Mouse (Mus musculus) forebrain, postnatal 0 days (tissue): ENCODE data around the gene Rnf26. TPM values are rescaled to one million over a fixed set of nuclear protein-coding genes. Genes with fewer than 3 reads are reported as not detected.

Source experiments
- ATAC-seq: fragments of 200-750 bp; cut with Nextera tagmentation; 2 replicates; pipeline ENCODE4 v1.8.0; 2017; ENCODE audit warnings: mild to moderate bottlenecking, moderate library complexity
- DNase-seq: peaks from one replicate; pipeline ENCODE4 v3.0.0-alpha.2; 2015
- H3K27ac ChIP-seq: fragments of 300-500 bp; sonication (generic); 2 replicates; pipeline ENCODE4 v1.5.1; 2014; ENCODE audit warnings: low read depth, mild to moderate bottlenecking, antibody characterized with exemption, low read length, moderate library complexity, mixed read lengths
- H3K27me3 ChIP-seq: fragments of 300-500 bp; sonication (generic); 2 replicates; pipeline ENCODE4 v1.6.1; 2014; ENCODE audit warnings: mild to moderate bottlenecking, low read length, mixed read lengths; ENCODE audit not compliant: insufficient read depth
- H3K36me3 ChIP-seq: fragments of 300-500 bp; sonication (generic); 2 replicates; pipeline ENCODE4 v1.6.1; 2014; ENCODE audit warnings: mild to moderate bottlenecking, moderate library complexity; ENCODE audit not compliant: insufficient read depth
- H3K4me1 ChIP-seq: fragments of 300-500 bp; sonication (generic); 2 replicates; pipeline ENCODE4 v1.6.1; 2014; ENCODE audit warnings: antibody characterized with exemption; ENCODE audit not compliant: insufficient read depth
- H3K4me2 ChIP-seq: fragments of 300-500 bp; sonication (generic); 2 replicates; pipeline ENCODE4 v1.6.1; 2014; ENCODE audit warnings: low read depth, mild to moderate bottlenecking, moderate library complexity
- H3K4me3 ChIP-seq: fragments of 300-500 bp; sonication (generic); 2 replicates; pipeline ENCODE4 v1.5.1; 2014; ENCODE audit warnings: low read depth, low read length, mixed read lengths
- H3K9ac ChIP-seq: fragments of 300-500 bp; sonication (generic); 2 replicates; pipeline ENCODE4 v1.6.1; 2014; ENCODE audit warnings: mild to moderate bottlenecking
- H3K9me3 ChIP-seq: fragments of 300-500 bp; sonication (generic); 2 replicates; pipeline ENCODE4 v1.6.1; 2016; ENCODE audit warnings: low read length
- CTCF ChIP-seq: sonication (generic); IDR thresholded peaks from 2 replicates; pipeline ENCODE4 v1.5.1; 2016; ENCODE audit warnings: antibody characterized with exemption, control low read depth, low read depth
- WGBS: fragments of 180-500 bp; shearing (Covaris S2); extraction: QIAGEN DNeasy Blood & Tissue Kit; methylation state at CpG from one replicate; pipeline ENCODE4 v1.1.7; 2014; 5-methylcytosine and 5-hydroxymethylcytosine counted together
- polyA plus RNA-seq: library from polyadenylated mRNA; unstranded; fragments of >200 nt; fragmentation: Nextera tagmentation; extraction: Ambion mirVana; gene quantifications from 2 replicates; pipeline ENCODE4 v1.2.1, GENCODE M21; 2015
- total RNA-seq: library from RNA; depleted of rRNA; stranded (reverse); fragments of >200 nt; gene quantifications from 2 replicates; pipeline ENCODE4 v1.2.3, GENCODE M21; 2014

Rnf26 gene
- total and polyA plus RNA-seq, 2 experiments from 2014 or later: 16.0 to 38.8 TPM

GRCm38 (mm10) chr9:44131276-44131590, 17.9 kb upstream of the Rnf26 start:
- no peaks in the 10 kb centered on the region for H3K9me3 ChIP-seq
- H3K4me1 ChIP-seq: peaks cover 8% of the 10 kb centered on the region; the same call in 1 of the 2 replicates
- H3K4me2 ChIP-seq: no peak overlapping the region
- ATAC-seq (no peak), DNase-seq (no peak)
- H3K9ac ChIP-seq: no peak overlapping the region
- peaks cover 23% of the 10 kb centered on the region for H3K27me3 ChIP-seq
- no peak overlapping the region for H3K4me3 ChIP-seq
- no peak overlapping the region for H3K27ac ChIP-seq
- no peak for TF ChIP-seq CTCF
- H3K36me3 ChIP-seq: no peaks in the 10 kb centered on the region
- 42% methylated on average over 7 of the region's 7 CpGs for WGBS

- no peak overlapping the region for H3K4me3 ChIP-seq
- 20% methylated on average over 19 of the region's 19 CpGs for WGBS
- no peak; the same call in 1 of the 2 replicates for ATAC-seq
- H3K27me3 ChIP-seq: peaks cover 21% of the 10 kb centered on the region
- H3K9ac ChIP-seq: no peak overlapping the region
- H3K4me2 ChIP-seq: peak overlapping the region; percentile 57; the same call in 1 of the 2 replicates
- peaks cover 8% of the 10 kb centered on the region; the same call in 1 of the 2 replicates for H3K4me1 ChIP-seq
- no peak overlapping the region for H3K27ac ChIP-seq
- H3K9me3 ChIP-seq: no peaks in the 10 kb centered on the region
- no peak for TF ChIP-seq CTCF
- DNase-seq: no peak
- H3K36me3 ChIP-seq: no peaks in the 10 kb centered on the region
These were observed 17.4 kb upstream of the Rnf26 start for GRCm38 (mm10) chr9:44130581-44131275.

- H3K9me3 ChIP-seq: no peaks in the 10 kb centered on the region
- peak overlapping the region; percentile 37; the same call in 1 of the 2 replicates for H3K9ac ChIP-seq
- H3K4me3 ChIP-seq: peak overlapping the region; percentile 28
- 2% methylated on average over 27 of the region's 27 CpGs for WGBS
- TF ChIP-seq CTCF: no peak
- peak overlapping the region; percentile 57 for H3K4me2 ChIP-seq
- no peaks in the 10 kb centered on the region for H3K36me3 ChIP-seq
- H3K27me3 ChIP-seq: peaks cover 14% of the 10 kb centered on the region; the same call in 1 of the 2 replicates
- H3K4me1 ChIP-seq: peaks cover 6% of the 10 kb centered on the region; the same call in 1 of the 2 replicates
- peak overlapping the region; percentile 59; the same call in 1 of the 2 replicates for H3K27ac ChIP-seq
- ATAC-seq (0 out of 2 replicates have a peak, but pooled peaks have one; percentile 16), DNase-seq (no peak)
These were observed 16.7 kb upstream of the Rnf26 start for GRCm38 (mm10) chr9:44130034-44130433.

- 17% methylated on average over 9 of the region's 9 CpGs for WGBS
- TF ChIP-seq CTCF: no peak
- Histone ChIP-seq H3K4me3 (peak overlapping the region; percentile 28), H3K4me1 (0 out of 2 replicates have a peak, but pooled peaks cover 4% of the 10 kb centered on the region), H3K27me3 (peaks cover 14% of the 10 kb centered on the region; the same call in 1 of the 2 replicates), H3K27ac (peak overlapping the region; percentile 54; the same call in 1 of the 2 replicates), H3K36me3 (no peaks in the 10 kb centered on the region), H3K9me3 (no peaks in the 10 kb centered on the region), H3K4me2 (peak overlapping the region; percentile 57), H3K9ac (peak overlapping the region; percentile 37; the same call in 1 of the 2 replicates)
- DNase-seq (no peak), ATAC-seq (no peak)
These were observed 16.3 kb upstream of the Rnf26 start for GRCm38 (mm10) chr9:44129633-44130032.

GRCm38 (mm10) chr9:44127351-44127801, 14.1 kb upstream of the Rnf26 start:
- no peaks in the 10 kb centered on the region for H3K36me3 ChIP-seq
- H3K4me2 ChIP-seq: no peak overlapping the region
- no peak for TF ChIP-seq CTCF
- H3K4me1 ChIP-seq: no peaks in the 10 kb centered on the region
- H3K27ac ChIP-seq: no peak overlapping the region
- no peak for DNase-seq
- ATAC-seq: no peak
- WGBS: 40% methylated on average over 3 of the region's 3 CpGs
- H3K27me3 ChIP-seq: peaks cover 8% of the 10 kb centered on the region; the same call in 1 of the 2 replicates
- no peaks in the 10 kb centered on the region for H3K9me3 ChIP-seq
- no peak overlapping the region for H3K4me3 ChIP-seq
- H3K9ac ChIP-seq: no peak overlapping the region

- Histone ChIP-seq H3K4me2 (no peak overlapping the region), H3K27ac (no peak overlapping the region), H3K9ac (no peak overlapping the region), H3K4me1 (no peaks in the 10 kb centered on the region), H3K4me3 (no peak overlapping the region), H3K36me3 (no peaks in the 10 kb centered on the region), H3K9me3 (no peaks in the 10 kb centered on the region), H3K27me3 (peaks cover 8% of the 10 kb centered on the region; the same call in 1 of the 2 replicates)
- no peak for TF ChIP-seq CTCF
- WGBS: 90% methylated on average over 3 of the region's 3 CpGs
- DNase-seq (no peak), ATAC-seq (no peak)
These were observed 13.4 kb upstream of the Rnf26 start for GRCm38 (mm10) chr9:44126746-44127145.
